Mouse (Mus musculus) T-helper 1 cell (primary cell): ENCODE data around the gene Tmcc3.

Experiments used
- in situ Hi-C: fragments of 300-600 bp; cut with MboI, MseI; formaldehyde crosslinking; loops from one replicate; pipeline ENCODE4 v1.15.1; 2025; ENCODE audit warnings: high pct_unique_total_duplicates

The Tmcc3 gene

GRCm38 (mm10) chr10:94466313-94466712 is 154.6 kb downstream of the Tmcc3 start:
- in situ Hi-C loops: no loop called here

DNA sequence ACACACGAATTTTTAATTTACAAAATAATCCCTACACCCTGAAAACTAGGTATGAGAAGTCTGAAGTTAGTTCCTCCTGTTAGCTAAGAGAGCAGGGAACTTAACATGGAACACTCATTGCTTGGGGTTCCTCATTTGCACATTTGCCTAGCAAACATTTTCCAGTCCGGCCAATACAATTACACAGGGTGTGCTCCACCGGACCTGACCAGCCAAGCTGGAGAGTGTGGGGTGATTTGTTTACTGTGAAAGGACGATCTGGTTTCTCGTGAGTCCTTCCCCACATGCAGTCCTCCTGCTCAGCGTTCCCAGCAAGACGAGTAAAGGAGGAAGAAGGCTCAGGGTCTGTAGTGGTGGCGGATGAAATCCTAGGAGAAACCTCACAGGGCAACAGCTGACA is 159.7 kb downstream of the Tmcc3 start:
- in situ Hi-C loops: no loop called here

- in situ Hi-C loops: no loop called here
Measured at GRCm38 (mm10) chr10:94473501-94473900, 161.8 kb downstream of the Tmcc3 start.

GRCm38 (mm10) chr10:94474185-94474584 is 162.4 kb downstream of the Tmcc3 start:
- in situ Hi-C loops: no loop called here

GRCm38 (mm10) chr10:94477366-94478225 is 165.8 kb downstream of the Tmcc3 start:
- in situ Hi-C loops: no loop called here

DNA sequence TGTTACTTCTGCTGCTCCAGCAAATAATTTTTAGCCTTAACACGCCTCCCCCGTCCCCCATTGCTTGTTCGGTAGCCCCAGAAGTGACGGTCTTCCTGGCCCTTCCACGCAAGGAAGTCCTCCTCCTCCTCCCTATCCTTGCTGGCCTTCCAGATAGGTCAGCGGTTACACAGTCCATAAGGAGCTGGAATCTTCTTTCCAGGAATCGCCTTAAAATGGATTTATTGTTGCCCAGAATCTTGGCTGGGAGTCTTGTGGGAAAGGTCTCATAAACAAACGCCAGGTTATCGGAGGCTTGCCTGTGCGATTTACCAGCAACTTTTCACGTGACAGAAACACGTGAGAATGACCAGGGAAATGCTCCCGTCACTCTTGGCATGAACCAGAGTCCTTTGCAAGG is 167.9 kb downstream of the Tmcc3 start:
- in situ Hi-C loops: no loop called here

DNA sequence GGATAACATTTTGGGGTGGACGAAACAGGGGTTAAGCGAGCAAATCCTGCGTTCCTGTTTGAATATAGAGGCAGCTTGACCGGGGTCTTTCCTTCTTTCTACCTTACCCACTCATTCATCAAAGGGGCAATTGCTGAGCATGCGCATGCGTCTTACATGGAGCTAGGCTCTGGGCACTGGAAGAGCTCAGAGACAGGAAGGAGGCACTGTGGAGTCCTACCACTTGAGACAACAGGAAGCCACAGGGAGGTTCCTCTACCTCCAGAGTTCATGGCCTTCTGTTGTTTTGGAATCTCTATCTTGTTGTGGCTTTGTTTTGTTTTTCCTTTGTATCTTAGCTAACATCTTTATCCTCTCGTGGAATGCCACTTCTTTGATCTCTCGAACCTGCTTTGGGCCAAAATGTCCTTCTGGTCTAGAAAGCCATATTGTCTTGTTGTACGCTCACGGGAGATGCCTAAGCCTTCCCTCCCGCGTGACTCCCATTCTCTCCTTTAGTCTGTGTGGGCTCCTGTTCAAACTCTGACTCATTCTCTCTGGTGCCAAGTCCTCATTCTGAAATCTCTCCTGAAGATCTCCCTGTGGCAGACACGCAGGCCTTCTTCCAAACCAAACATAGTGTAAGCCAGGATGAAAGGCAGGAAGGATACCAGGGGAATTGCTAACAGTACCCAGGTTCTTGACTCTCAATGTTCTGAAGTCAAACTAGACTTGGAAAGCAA is 168.8 kb downstream of the Tmcc3 start:
- in situ Hi-C loops: no loop called here

- in situ Hi-C loops: no loop called here
Measured at GRCm38 (mm10) chr10:94481613-94482012, 169.9 kb downstream of the Tmcc3 start.

GRCm38 (mm10) chr10:94486179-94486578 is 174.4 kb downstream of the Tmcc3 start:
- in situ Hi-C loops: no loop called here

- in situ Hi-C loops: no loop called here
Measured at GRCm38 (mm10) chr10:94489509-94489908, 177.8 kb downstream of the Tmcc3 start.

- in situ Hi-C loops: no loop called here
Measured at GRCm38 (mm10) chr10:94491006-94491405, 179.3 kb downstream of the Tmcc3 start.

DNA sequence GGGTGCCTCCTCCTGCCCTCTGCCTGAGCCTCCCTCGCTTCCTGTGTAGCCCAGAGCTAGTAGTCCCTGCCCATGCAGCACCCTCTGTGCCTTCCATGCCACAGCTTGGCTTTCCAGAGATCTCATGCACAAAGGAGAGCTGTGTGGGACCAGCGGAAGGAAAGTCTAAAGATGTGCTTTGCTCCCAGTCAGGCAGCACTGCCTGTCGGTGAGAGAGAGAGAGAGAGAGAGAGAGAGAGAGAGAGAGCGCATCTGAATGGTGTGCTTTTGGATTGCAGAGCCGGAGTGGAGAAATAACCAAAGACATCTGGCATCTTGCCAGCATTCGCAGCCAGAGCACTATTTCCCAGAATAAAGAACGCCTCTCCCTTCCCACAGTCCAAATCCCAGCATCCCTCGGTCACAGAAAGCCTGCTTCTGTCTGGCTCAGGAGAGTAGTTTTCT is 182.7 kb downstream of the Tmcc3 start:
- in situ Hi-C loops: no loop called here

GRCm38 (mm10) chr10:94495496-94496235 is 183.9 kb downstream of the Tmcc3 start:
- in situ Hi-C loops: no loop called here

DNA sequence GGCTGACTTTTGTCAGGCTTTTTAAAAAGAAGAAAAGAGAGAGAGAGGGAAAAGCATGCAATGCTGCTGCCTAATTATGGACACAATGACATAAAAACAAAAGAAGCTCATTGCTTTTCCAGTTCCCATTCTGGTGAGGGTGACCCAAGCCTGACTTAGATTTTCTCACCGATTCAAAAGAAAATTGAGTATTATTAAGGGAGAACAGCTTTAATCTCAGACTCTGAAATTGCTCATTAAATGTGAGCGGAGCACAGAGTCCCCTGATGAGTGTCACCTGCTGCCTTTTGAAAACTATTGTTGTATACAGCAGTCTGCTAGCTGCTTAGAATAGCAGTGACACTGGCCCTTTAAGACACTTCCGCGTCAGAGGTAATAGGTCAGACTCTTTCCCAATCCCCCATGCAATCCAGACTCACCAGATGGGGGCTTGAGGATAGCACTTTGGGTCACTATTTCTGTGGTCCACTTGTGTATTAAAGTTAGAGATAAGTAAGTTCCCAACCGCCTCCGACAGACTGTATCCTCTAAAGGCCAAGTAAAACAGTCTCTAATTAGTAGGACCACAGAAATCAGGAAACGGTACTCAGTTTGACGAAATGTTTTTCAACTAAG is 185.2 kb downstream of the Tmcc3 start:
- in situ Hi-C loops: no loop called here

- in situ Hi-C loops: no loop called here
Measured at GRCm38 (mm10) chr10:94500210-94500876, 188.6 kb downstream of the Tmcc3 start.

DNA sequence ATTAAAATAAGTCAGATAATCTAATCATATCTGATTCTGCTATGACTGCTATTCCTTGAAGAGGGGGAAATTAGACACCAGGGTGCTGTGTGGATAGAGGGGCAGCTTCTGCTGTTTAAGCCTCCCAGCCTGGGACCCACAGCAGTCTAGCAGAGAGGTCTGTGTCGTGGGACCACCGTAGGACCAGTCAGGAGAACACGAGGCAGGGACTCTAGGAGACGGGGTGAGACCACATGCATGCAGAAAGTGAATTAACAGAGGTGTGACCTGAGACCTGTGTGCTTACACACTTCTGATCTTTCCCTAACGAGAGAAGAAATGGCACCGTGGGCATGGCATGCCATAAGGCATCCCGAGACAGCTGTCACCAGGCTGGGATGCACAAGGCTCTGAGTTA is 189.1 kb downstream of the Tmcc3 start:
- in situ Hi-C loops: no loop called here

GRCm38 (mm10) chr10:94501796-94502195 is 190.0 kb downstream of the Tmcc3 start:
- in situ Hi-C loops: no loop called here

DNA sequence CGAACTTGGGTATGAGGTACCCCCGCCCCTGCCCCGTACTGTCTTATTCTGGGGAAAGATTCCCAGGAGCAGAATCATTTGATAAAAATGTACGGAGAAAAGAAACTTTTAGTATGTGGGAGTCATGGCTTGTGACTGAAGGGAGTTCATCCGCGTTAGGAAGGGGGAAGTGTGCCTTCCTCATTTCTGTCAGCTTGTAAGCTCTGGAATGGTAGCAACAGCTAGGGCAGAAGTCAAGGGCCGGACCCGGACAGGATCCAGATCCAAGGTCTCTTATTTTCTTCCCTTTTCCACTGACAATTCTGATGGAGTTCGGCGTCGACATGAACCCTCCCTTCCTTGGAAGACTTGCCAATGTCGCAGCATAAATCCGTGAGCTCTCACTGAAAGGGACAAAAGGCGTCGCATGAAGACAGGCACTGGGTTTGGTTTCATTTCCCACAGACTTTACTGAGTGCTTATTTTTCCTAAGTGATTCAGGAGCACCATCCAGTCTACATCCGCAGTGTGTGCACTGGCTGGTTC is 193.6 kb downstream of the Tmcc3 start:
- in situ Hi-C loops: no loop called here

- in situ Hi-C loops: no loop called here
Measured at GRCm38 (mm10) chr10:94508863-94509262, 197.1 kb downstream of the Tmcc3 start.

DNA sequence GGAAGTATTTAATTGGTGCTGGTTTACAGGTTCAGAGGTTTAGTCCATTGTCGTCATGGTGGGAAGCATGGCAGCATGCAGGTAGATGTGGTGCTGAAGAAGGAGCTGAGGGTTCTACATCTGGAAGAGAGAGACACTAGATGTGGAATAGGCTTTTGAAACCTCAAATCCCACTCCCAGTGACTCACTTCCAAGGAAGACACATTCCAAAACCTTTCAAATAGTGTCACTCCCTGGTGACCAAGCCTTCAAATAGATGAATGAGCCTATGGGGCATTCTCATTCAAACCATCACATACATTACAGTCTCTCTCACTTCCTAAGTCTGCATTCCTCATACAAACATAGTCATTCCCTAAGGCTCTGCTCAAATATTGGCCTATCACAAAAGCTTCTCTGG is 201.0 kb downstream of the Tmcc3 start:
- in situ Hi-C loops: no loop called here

DNA sequence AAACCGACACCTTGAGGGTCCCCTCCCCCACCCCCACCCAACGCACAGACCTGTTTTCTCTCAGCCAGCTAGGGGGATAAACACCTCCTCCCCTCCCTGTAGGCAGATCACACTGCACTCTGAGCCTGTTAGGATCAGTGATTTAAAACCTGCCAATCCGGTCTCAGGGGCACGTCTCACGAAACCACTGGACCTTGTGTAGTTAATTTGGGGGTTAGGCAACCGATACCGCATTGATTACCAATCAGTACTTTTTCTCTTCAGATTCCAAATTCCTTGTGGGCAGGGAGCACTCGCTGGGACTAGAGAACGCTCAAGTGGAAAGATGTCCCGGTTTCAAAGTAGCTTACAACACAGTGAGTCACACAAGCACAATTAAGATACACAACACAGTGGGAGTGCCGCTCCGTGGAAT is 202.3 kb downstream of the Tmcc3 start:
- in situ Hi-C loops: no loop called here
